In the genomic region with DNA sequence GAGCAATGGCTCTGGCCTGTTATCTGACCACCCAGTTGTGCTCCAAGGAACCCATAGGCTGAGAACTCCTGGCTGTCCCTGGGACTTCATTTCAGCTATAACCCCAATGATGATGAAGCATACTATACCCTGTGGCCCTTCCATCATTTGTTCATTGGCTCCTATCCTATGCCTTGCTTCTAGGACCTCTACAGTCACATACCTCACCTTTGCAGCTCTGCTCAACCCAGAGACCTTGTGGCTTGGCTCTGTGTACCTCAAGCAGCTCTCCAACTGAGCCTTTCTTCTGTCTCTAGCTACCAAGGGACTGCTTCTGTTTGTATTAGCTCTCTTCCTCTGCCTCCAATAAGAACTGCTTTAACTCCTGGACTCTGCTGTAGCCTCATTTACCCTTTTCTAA, we compare ENCODE assay signal across 30 mouse cellular contexts.
"Had no signal": no experiment of that assay in that cellular context is flagged by ENCODE, and none has a peak within 500 bp of the region (broad histone marks: within the 10 kb centered on the region; RNA-seq: fewer than 3 reads in every experiment).

No protein-coding gene starts in this region.

- H3K4me1 ChIP-seq: limb, embryonic 10.5 days; limb, embryonic 12.5 days; limb, embryonic 13.5 days; limb, embryonic 15.5 days; lung, embryonic 15.5 days; megakaryocyte, embryonic 14.5 days; midbrain, embryonic 10.5 days; midbrain, embryonic 12.5 days; midbrain, embryonic 13.5 days; midbrain, embryonic 15.5 days; neural tube, embryonic 12.5 days; neural tube, embryonic 13.5 days had no signal

- H3K9ac ChIP-seq: limb, embryonic 12.5 days; limb, embryonic 13.5 days; limb, embryonic 15.5 days; liver, embryonic 13.5 days; liver, embryonic 14.5 days; liver, embryonic 15.5 days; liver, postnatal 0 days; lung, embryonic 14.5 days; lung, embryonic 15.5 days; midbrain, embryonic 12.5 days; midbrain, embryonic 13.5 days; midbrain, embryonic 15.5 days; neural tube, embryonic 12.5 days; neural tube, embryonic 13.5 days had no signal

- H3K27me3 ChIP-seq: limb, embryonic 12.5 days; limb, embryonic 13.5 days; limb, embryonic 15.5 days; liver, embryonic 13.5 days; liver, embryonic 15.5 days; lung, embryonic 15.5 days; midbrain, embryonic 12.5 days; midbrain, embryonic 13.5 days; midbrain, embryonic 15.5 days; neural tube, embryonic 12.5 days; neural tube, embryonic 13.5 days had no signal

- DNase-seq: left cerebral cortex, postnatal 4 days; liver, embryonic 13.5 days; liver, postnatal 0 days; lung, adult 18-20 months; lung, adult 2 months; lung, embryonic 14.5 days; lung, postnatal 10 days; lung, postnatal 14 days; lung, postnatal 36 days; lung, postnatal 4 days had no signal

- H3K36me3 ChIP-seq: limb, embryonic 10.5 days; limb, embryonic 12.5 days; limb, embryonic 13.5 days; limb, embryonic 15.5 days; liver, embryonic 13.5 days; liver, embryonic 15.5 days; lung, embryonic 15.5 days; midbrain, embryonic 10.5 days; midbrain, embryonic 12.5 days; midbrain, embryonic 15.5 days; neural tube, embryonic 12.5 days had no signal

- H3K4me2 ChIP-seq: limb, embryonic 12.5 days; limb, embryonic 13.5 days; limb, embryonic 15.5 days; liver, embryonic 11.5 days; liver, embryonic 13.5 days; liver, embryonic 15.5 days; lung, embryonic 14.5 days; lung, embryonic 15.5 days; midbrain, embryonic 12.5 days; midbrain, embryonic 13.5 days; midbrain, embryonic 15.5 days; neural tube, embryonic 12.5 days; neural tube, embryonic 13.5 days had no signal

- H3K9me3 ChIP-seq: limb, embryonic 10.5 days; limb, embryonic 12.5 days; limb, embryonic 13.5 days; limb, embryonic 15.5 days; liver, embryonic 13.5 days; liver, embryonic 15.5 days; lung, embryonic 15.5 days; megakaryocyte, embryonic 14.5 days; midbrain, embryonic 10.5 days; midbrain, embryonic 12.5 days; midbrain, embryonic 13.5 days; midbrain, embryonic 15.5 days; neural tube, embryonic 12.5 days; neural tube, embryonic 13.5 days had no signal

- ATAC-seq: liver, postnatal 0 days; lung, postnatal 0 days; midbrain, embryonic 13.5 days; midbrain, embryonic 15.5 days; midbrain, embryonic 16.5 days had no signal

- H3K27ac ChIP-seq: left cerebral cortex, adult 2 months; limb, embryonic 10.5 days; limb, embryonic 12.5 days; limb, embryonic 13.5 days; limb, embryonic 15.5 days; liver, embryonic 13.5 days; liver, embryonic 14.5 days; liver, embryonic 15.5 days; lung, embryonic 15.5 days; macrophage; midbrain, embryonic 10.5 days; midbrain, embryonic 12.5 days; midbrain, embryonic 13.5 days; midbrain, embryonic 15.5 days; neural tube, embryonic 12.5 days; neural tube, embryonic 13.5 days had no signal

- H3K4me3 ChIP-seq: left cerebral cortex, adult 2 months; limb, embryonic 10.5 days; limb, embryonic 12.5 days; limb, embryonic 13.5 days; limb, embryonic 15.5 days; liver, embryonic 13.5 days; liver, embryonic 15.5 days; lung, embryonic 15.5 days; megakaryocyte, embryonic 14.5 days; midbrain, embryonic 10.5 days; midbrain, embryonic 12.5 days; midbrain, embryonic 13.5 days; midbrain, embryonic 15.5 days; myocyte; neural tube, embryonic 12.5 days; neural tube, embryonic 13.5 days had no signal
